Mouse (Mus musculus): ENCODE results near the gene Rtf2. TPM values are rescaled to one million over a fixed set of nuclear protein-coding genes. Genes with fewer than 3 reads are reported as not detected.

The Rtf2 gene
- polyA plus RNA-seq, 1 experiment = 53.6 TPM

DNA sequence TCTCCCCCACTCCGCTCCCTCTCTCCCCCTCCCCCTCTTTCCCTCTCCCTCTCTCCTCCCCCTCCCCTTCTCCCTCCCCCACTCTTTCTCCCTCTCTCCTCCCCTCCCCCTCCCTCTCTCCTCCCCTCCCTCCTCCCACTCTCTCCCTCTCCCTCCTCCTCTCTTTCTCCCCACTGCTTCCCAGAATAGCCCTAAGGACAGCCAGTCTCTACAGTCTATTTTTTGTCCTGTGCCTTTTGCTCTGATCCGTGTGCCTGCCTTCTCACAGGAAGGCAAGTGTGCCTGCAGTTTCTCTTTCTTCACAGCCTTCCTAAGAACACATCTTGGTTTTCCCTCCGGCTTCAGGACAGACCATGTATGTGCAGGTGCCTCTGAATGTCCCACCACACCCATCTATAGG, 37.0 kb downstream of the Rtf2 start:
- no peak overlapping the region for H3K27ac ChIP-seq (ENCODE audit: control insufficient read depth, insufficient read depth, low read depth, low read length, poor library complexity)
- WGBS = 40% methylated on average over 3 of the region's 3 CpGs
- H3K4me3 ChIP-seq (replicated peaks; ENCODE audit: control insufficient read depth, low read depth, low read length) = no peak overlapping the region
- no peaks in the 10 kb centered on the region; the same call in 1 of the 2 replicates for H3K4me1 ChIP-seq (ENCODE audit: control insufficient read depth, insufficient read depth, low read length)
- no peak for TF ChIP-seq CTCF (IDR thresholded peaks at IDR 0.05; ENCODE audit: control insufficient read depth, insufficient read depth, low read length)
- no peak for TF ChIP-seq POLR2A (IDR thresholded peaks at IDR 0.05; ENCODE audit: borderline replicate concordance, control insufficient read depth, low read depth, low read length)

DNA sequence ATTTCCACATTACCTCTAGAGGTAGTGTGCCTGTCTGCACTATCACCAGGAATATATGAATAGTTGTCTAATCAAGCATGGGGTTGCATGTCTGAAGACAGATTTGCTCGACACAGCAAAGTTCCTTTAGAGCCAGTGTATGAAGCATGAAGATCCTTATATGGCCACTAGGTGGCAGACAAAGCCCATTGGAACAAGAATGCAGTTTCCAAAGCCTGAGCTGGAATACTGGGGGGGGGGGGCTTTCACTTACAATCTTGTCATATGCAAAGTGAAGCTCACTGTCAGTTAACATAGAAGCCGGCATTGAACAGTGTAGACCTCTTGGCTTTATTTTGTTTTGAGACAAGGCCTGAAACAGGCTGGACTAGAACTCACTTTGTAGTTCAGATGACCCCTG, 37.5 kb downstream of the Rtf2 start:
- no peak overlapping the region for H3K4me3 ChIP-seq (replicated peaks; ENCODE audit: control insufficient read depth, low read depth, low read length)
- TF ChIP-seq POLR2A (IDR thresholded peaks at IDR 0.05; ENCODE audit: borderline replicate concordance, control insufficient read depth, low read depth, low read length) (no peak), CTCF (IDR thresholded peaks at IDR 0.05; ENCODE audit: control insufficient read depth, insufficient read depth, low read length) (no peak)
- H3K4me1 ChIP-seq (ENCODE audit: control insufficient read depth, insufficient read depth, low read length) = no peaks in the 10 kb centered on the region; the same call in 1 of the 2 replicates
- WGBS = 4% methylated on average over 2 of the region's 2 CpGs
- no peak overlapping the region for H3K27ac ChIP-seq (ENCODE audit: control insufficient read depth, insufficient read depth, low read depth, low read length, poor library complexity)

DNA sequence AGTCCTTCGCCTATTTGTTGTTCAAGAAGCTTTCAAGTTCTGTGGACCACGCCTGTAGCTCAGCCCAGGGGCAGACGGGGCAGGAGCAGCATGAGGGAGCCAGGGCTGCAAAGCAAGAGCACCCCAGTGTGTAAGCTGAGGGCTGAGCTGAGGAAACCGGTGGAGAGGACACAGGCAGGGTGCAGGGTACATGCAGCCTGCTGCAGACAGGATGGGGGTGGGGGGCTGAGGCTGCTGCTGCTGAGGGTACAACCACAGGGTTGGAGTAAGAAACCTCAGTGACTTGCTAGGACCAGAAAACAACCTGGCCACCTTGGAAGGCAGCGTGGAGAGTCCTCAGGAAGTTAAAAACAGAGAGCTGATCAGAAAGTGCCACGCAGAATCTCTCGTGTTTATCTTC, 39.9 kb downstream of the Rtf2 start:
- no peak for TF ChIP-seq CTCF (IDR thresholded peaks at IDR 0.05; ENCODE audit: control insufficient read depth, insufficient read depth, low read length)
- TF ChIP-seq POLR2A (IDR thresholded peaks at IDR 0.05; ENCODE audit: borderline replicate concordance, control insufficient read depth, low read depth, low read length) = no peak
- no peak overlapping the region for H3K4me3 ChIP-seq (replicated peaks; ENCODE audit: control insufficient read depth, low read depth, low read length)
- H3K4me1 ChIP-seq (ENCODE audit: control insufficient read depth, insufficient read depth, low read length) = no peaks in the 10 kb centered on the region; the same call in 1 of the 2 replicates
- H3K27ac ChIP-seq (ENCODE audit: control insufficient read depth, insufficient read depth, low read depth, low read length, poor library complexity) = no peak overlapping the region
- WGBS = 50% methylated on average over 7 of the region's 7 CpGs

DNA sequence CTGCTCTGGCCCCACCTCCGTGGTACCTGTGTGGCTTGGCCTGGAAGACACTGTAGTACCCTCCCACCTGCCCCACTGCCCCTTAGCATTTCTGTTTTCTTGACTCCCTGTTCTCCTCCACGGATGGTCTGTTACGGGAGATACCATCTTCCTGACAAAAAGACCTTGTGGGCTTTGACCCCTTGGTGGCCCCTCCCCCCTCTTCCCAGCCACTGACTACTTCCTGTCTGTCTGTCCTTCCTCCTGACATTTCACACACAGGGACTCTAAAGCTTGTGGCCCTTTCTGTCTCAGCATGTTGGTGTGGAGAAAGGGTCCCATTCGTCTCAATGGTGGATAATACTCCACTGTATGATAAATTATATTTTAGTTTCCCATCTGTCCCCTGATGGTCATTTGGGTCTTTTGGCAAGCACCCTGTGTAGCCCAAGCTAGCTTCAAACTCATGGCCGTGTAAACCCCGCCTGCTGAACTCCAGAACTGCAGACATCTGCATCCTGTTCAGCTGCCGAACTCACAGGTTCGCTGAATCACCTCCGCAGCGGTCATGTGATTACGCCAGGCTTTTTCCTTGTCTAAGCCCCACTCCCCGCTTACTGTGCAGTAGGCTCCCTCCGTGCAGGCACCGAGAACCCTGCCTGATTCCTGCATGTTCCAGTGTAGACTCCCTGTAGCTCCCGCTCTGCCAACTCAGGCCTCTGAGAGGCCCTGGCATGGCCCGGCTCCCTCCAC, 41.5 kb downstream of the Rtf2 start:
- 33% methylated on average over 16 of the region's 16 CpGs for WGBS
- Histone ChIP-seq H3K4me3 (replicated peaks; ENCODE audit: control insufficient read depth, low read depth, low read length) (no peak overlapping the region), H3K4me1 (ENCODE audit: control insufficient read depth, insufficient read depth, low read length) (no peaks in the 10 kb centered on the region), H3K27ac (ENCODE audit: control insufficient read depth, insufficient read depth, low read depth, low read length, poor library complexity) (no peak overlapping the region)
- TF ChIP-seq POLR2A (IDR thresholded peaks at IDR 0.05; ENCODE audit: borderline replicate concordance, control insufficient read depth, low read depth, low read length) (no peak), CTCF (IDR thresholded peaks at IDR 0.05; ENCODE audit: control insufficient read depth, insufficient read depth, low read length) (no peak)

DNA sequence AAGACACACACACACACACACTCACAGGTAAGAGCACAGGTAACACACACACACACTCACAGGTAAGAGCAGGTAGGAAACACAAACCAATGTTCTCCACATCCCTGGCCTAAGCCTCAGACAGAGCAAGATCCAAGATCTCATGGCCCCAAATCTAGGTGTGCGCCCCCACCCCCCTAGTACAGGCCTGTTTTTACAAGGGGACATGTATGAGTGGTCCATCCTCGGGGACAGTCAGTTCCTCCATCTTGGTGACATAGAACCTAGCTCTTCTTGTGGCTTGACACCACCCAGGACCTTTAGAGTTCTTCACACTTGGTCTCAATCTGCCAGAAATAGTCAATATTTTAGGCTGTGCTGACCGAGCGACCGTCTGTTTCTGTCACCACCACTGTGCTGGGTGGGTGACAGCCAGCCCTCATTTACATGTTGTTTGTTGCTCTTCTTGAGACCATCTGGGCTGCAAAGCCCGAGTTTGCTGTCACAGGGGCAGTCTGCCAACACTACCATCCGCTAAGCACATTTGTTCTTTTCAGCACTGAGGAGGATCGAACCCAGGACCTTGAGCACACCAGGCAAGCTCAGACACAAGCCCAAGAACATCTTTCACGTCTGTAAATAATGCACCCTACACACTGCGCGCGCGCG, 43.5 kb downstream of the Rtf2 start:
- Histone ChIP-seq H3K27ac (ENCODE audit: control insufficient read depth, insufficient read depth, low read depth, low read length, poor library complexity) (no peak overlapping the region), H3K4me1 (ENCODE audit: control insufficient read depth, insufficient read depth, low read length) (no peaks in the 10 kb centered on the region), H3K4me3 (replicated peaks; ENCODE audit: control insufficient read depth, low read depth, low read length) (no peak overlapping the region)
- TF ChIP-seq POLR2A (IDR thresholded peaks at IDR 0.05; ENCODE audit: borderline replicate concordance, control insufficient read depth, low read depth, low read length) (no peak), CTCF (IDR thresholded peaks at IDR 0.05; ENCODE audit: control insufficient read depth, insufficient read depth, low read length) (no peak)
- 85% methylated on average over 14 of the region's 14 CpGs for WGBS

DNA sequence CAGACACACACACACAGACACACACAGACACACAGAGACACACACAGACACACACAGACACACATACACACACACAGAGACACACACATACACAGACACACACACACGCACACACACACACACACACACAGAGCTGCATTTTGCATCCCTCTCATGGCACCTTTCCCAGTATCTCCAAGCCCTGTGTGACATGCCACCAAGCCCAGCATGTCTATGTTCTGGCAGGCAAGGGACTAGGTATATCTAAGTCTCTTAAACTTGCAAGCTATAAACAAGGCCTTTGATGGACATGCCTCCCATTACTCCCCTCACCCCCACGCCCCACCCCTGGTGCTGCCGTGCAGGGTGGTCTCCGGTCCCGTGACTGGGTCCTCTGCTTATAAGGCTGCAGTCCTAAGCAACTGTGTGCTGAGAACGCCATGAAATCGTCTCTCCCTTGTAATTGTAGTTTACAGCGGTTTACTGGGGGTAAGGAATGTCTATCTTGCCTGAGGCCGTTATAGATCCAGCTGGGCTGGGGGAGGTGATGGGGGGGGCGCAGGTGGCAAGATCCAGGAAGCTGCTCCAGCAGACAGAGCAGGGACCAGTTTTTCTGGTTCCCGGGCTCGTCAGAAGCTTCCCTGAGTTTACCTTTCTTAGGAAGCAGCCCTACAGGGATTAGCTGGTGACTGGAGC, 44.5 kb downstream of the Rtf2 start:
- Histone ChIP-seq H3K4me1 (ENCODE audit: control insufficient read depth, insufficient read depth, low read length) (no peaks in the 10 kb centered on the region), H3K27ac (ENCODE audit: control insufficient read depth, insufficient read depth, low read depth, low read length, poor library complexity) (no peak overlapping the region), H3K4me3 (replicated peaks; ENCODE audit: control insufficient read depth, low read depth, low read length) (no peak overlapping the region)
- TF ChIP-seq POLR2A (IDR thresholded peaks at IDR 0.05; ENCODE audit: borderline replicate concordance, control insufficient read depth, low read depth, low read length) (no peak), CTCF (IDR thresholded peaks at IDR 0.05; ENCODE audit: control insufficient read depth, insufficient read depth, low read length) (no peak)
- 80% methylated on average over 12 of the region's 12 CpGs for WGBS

DNA sequence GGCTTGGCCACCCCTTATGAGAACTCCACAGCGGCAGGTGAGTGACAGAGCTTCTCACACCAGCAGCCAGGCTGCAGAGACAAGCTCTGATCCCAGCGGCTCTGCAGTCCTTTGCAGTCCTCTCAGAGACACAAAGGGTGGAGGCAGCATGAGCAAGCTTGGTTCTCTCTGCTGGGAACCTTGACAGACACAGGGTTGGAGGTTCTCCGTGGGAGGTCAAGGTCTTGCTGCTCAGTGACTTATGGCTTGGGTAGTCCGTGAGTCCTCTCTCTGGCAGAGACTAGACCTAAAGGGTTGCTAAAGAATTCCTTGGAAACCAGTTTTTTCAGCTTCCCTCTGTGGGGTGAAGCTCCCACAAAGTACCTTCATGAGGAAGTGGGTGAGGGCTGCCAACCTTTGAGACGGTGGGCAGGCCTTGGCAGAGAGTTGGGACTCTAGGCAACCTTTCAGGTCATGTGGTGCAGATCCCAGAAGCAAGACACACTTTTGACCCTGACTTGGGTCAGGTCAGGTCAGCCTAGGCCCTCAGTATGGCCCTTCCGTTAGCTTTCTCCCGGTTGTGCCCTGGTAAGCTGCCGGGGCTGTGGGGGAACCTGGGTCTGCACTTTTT, 56.5 kb downstream of the Rtf2 start:
- Histone ChIP-seq H3K27ac (ENCODE audit: control insufficient read depth, insufficient read depth, low read depth, low read length, poor library complexity) (no peak overlapping the region), H3K4me3 (replicated peaks; ENCODE audit: control insufficient read depth, low read depth, low read length) (no peak overlapping the region), H3K4me1 (ENCODE audit: control insufficient read depth, insufficient read depth, low read length) (peaks cover 2% of the 10 kb centered on the region)
- TF ChIP-seq POLR2A (IDR thresholded peaks at IDR 0.05; ENCODE audit: borderline replicate concordance, control insufficient read depth, low read depth, low read length) (no peak), CTCF (IDR thresholded peaks at IDR 0.05; ENCODE audit: control insufficient read depth, insufficient read depth, low read length) (no peak)
- 77% methylated on average over 8 of the region's 8 CpGs for WGBS

DNA sequence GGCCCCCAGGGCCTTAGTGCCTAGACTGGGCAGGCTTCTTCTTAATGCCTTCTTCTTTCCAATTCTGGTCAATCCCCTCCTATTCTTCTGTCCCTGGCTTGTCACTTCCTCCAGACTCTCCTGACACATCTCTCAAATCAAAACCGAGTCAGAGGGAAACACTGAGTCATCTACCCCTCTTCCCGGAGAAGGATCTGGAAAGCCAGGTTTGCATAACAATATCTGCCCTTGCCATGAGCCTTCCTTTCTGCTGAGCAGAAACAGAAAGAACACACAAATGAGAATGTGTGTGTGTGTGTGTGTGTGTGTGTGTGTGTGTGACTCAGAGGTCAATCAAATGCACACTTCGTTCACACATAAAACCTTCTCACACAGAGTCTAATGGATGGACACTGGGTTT, 58.5 kb downstream of the Rtf2 start:
- Histone ChIP-seq H3K4me1 (ENCODE audit: control insufficient read depth, insufficient read depth, low read length) (peaks cover 2% of the 10 kb centered on the region), H3K4me3 (replicated peaks; ENCODE audit: control insufficient read depth, low read depth, low read length) (no peak overlapping the region), H3K27ac (ENCODE audit: control insufficient read depth, insufficient read depth, low read depth, low read length, poor library complexity) (no peak overlapping the region)
- TF ChIP-seq POLR2A (IDR thresholded peaks at IDR 0.05; ENCODE audit: borderline replicate concordance, control insufficient read depth, low read depth, low read length) (no peak), CTCF (IDR thresholded peaks at IDR 0.05; ENCODE audit: control insufficient read depth, insufficient read depth, low read length) (no peak)
- WGBS = 52% methylated on average over 3 of the region's 3 CpGs
